Mouse (Mus musculus): ENCODE results near the gene Abca17. TPM values are rescaled to one million over a fixed set of nuclear protein-coding genes. Genes with fewer than 3 reads are reported as not detected.
A peak's percentile ranks its signal among the peaks of the same experiment; 100 is the strongest.

Abca17 gene
- polyA plus RNA-seq, 1 experiment from 2014 or later = 0.61 TPM

DNA sequence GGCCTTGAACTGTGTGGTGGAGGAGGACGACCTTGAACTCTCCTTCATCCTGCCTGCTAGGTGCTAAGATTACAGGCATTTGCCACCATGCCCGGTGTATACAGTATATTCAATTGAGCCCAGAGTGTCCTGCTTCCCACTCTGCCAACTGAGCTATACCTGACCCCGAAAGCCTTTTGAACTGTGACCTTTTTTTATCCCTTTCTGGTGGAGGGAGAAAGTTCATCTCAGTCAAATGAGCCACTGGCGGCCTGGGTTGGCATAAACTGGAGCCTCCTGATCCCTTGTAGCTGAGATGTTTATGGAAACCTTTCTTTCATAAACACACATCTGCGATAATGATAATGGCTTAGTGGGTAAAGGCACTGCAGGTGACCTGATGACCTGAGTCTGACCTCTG is 10.4 kb upstream of the Abca17 start:
- H3K27me3 ChIP-seq = no peaks in the 10 kb centered on the region
- no peak overlapping the region for H3K27ac ChIP-seq
- no peak overlapping the region for H3K4me2 ChIP-seq
- H3K9ac ChIP-seq = no peak overlapping the region
- H3K9me3 ChIP-seq = no peaks in the 10 kb centered on the region
- H3K4me1 ChIP-seq (replicated peaks) = no peaks in the 10 kb centered on the region
- WGBS = 87% methylated on average over 5 of the region's 5 CpGs
- peaks cover 36% of the 10 kb centered on the region for H3K36me3 ChIP-seq
- no peak overlapping the region for H3K4me3 ChIP-seq
- ATAC-seq (ENCODE audit: low FRiP score) = no peak

DNA sequence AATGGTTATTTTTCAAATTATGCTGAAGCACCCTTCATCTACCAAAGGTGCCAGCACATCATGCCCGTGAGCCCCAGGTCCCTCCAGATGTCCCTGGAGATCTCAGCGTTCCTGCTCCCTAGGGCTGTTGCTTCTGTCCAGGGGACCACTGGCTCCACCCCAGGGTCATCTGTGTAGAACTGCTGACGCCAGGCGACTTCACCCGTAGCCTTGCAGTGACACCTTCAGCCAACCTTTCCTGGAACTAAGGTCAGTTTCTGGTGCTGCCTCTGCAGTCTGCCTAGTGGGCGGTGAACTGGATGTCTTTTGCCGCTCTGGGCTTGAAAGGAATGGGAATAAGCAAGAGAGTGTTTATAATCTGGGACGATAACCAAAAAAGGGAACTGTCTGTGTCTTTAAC is 10.0 kb upstream of the Abca17 start:
- peaks cover 31% of the 10 kb centered on the region for H3K36me3 ChIP-seq
- H3K4me2 ChIP-seq = no peak overlapping the region
- ATAC-seq (ENCODE audit: low FRiP score) = no peak
- no peak overlapping the region for H3K9ac ChIP-seq
- H3K4me1 ChIP-seq (replicated peaks) = peaks cover 4% of the 10 kb centered on the region
- no peak overlapping the region for H3K27ac ChIP-seq
- no peaks in the 10 kb centered on the region for H3K27me3 ChIP-seq
- H3K4me3 ChIP-seq = no peak overlapping the region
- 90% methylated on average over 8 of the region's 8 CpGs for WGBS
- no peaks in the 10 kb centered on the region for H3K9me3 ChIP-seq

- no peak for ATAC-seq (ENCODE audit: low FRiP score)
- Histone ChIP-seq H3K9me3 (no peaks in the 10 kb centered on the region), H3K27ac (no peak overlapping the region), H3K4me3 (no peak overlapping the region), H3K9ac (no peak overlapping the region), H3K4me1 (replicated peaks) (peaks cover 11% of the 10 kb centered on the region), H3K4me2 (no peak overlapping the region), H3K36me3 (peaks cover 22% of the 10 kb centered on the region), H3K27me3 (no peaks in the 10 kb centered on the region)
- 86% methylated on average over 2 of the region's 2 CpGs for WGBS
These were observed 9.0 kb upstream of the Abca17 start for GRCm38 (mm10) chr17:24359903-24360302.

- H3K4me1 ChIP-seq (replicated peaks) = peaks cover 18% of the 10 kb centered on the region
- 91% methylated on average over 8 of the region's 8 CpGs for WGBS
- peaks cover 13% of the 10 kb centered on the region for H3K36me3 ChIP-seq
- no peak overlapping the region for H3K4me3 ChIP-seq
- H3K9me3 ChIP-seq = no peaks in the 10 kb centered on the region
- ATAC-seq (ENCODE audit: low FRiP score) = no peak
- no peaks in the 10 kb centered on the region for H3K27me3 ChIP-seq
- no peak overlapping the region for H3K4me2 ChIP-seq
- no peak overlapping the region for H3K27ac ChIP-seq
- no peak overlapping the region for H3K9ac ChIP-seq
These were observed 8.1 kb upstream of the Abca17 start for GRCm38 (mm10) chr17:24359006-24359405.

GRCm38 (mm10) chr17:24355284-24355683 is 4.4 kb upstream of the Abca17 start:
- Histone ChIP-seq H3K36me3 (peaks cover 13% of the 10 kb centered on the region), H3K9me3 (no peaks in the 10 kb centered on the region), H3K4me2 (no peak overlapping the region), H3K4me3 (no peak overlapping the region), H3K9ac (no peak overlapping the region), H3K27me3 (peaks cover 8% of the 10 kb centered on the region), H3K27ac (no peak overlapping the region), H3K4me1 (replicated peaks) (peaks cover 42% of the 10 kb centered on the region)
- WGBS = 92% methylated on average over 8 of the region's 8 CpGs
- ATAC-seq (ENCODE audit: low FRiP score) = no peak

GRCm38 (mm10) chr17:24353960-24354359 is 3.1 kb upstream of the Abca17 start:
- Histone ChIP-seq H3K4me2 (no peak overlapping the region), H3K4me1 (replicated peaks) (peaks cover 42% of the 10 kb centered on the region), H3K4me3 (no peak overlapping the region), H3K9me3 (no peaks in the 10 kb centered on the region), H3K27ac (no peak overlapping the region), H3K27me3 (peaks cover 19% of the 10 kb centered on the region), H3K36me3 (peaks cover 8% of the 10 kb centered on the region), H3K9ac (no peak overlapping the region)
- 82% methylated on average over 3 of the region's 3 CpGs for WGBS
- ATAC-seq (ENCODE audit: low FRiP score) = no peak

GRCm38 (mm10) chr17:24352370-24353194 is 1.7 kb upstream of the Abca17 start:
- Histone ChIP-seq H3K27me3 (peaks cover 19% of the 10 kb centered on the region), H3K4me3 (peak overlapping the region; percentile 87), H3K4me1 (replicated peaks) (peaks cover 42% of the 10 kb centered on the region), H3K4me2 (peak overlapping the region; percentile 84), H3K27ac (peak overlapping the region; percentile 84), H3K9ac (peak overlapping the region; percentile 96), H3K36me3 (no peaks in the 10 kb centered on the region), H3K9me3 (no peaks in the 10 kb centered on the region)
- peak; percentile 57; the same call in 1 of the 2 replicates for ATAC-seq (ENCODE audit: low FRiP score)
- 2% methylated on average over 36 of the region's 36 CpGs for WGBS

DNA sequence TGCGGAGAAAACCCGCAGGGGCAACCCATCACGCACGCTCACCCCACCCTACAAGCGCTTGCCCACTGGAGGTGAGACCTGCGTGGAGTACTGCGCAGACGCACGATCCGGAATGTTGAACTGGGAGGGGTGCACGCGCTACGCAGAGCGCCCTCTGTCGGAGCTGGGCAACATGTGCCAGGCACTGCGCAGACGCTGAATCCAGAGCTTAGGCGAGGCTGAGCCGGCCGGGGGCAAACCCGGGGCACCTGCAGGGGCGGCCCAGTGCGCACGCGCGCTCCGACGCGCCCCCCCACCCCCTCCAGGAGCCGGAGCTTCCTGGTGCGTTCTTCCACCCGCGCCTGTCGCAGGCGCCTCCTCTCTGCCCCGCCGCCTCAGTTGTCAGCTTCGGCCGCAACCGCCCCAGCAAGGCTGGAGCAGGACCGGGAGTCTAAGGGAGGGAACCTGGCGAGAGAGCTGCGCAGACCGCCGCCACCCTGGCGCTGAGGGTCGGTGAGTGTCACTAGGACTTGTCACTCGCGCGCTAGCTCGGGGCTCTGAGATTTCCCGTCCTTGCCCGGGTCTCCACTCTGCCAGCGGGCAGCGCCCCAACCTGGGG is 991 bp upstream of the Abca17 start, which contains the start of gene Abca3:
Gene Abca3 (plus strand): TSS at position 191 of the 598 bp plus-strand sequence.
- H3K4me3 ChIP-seq = peak within 1 kb of the TSS; percentile 87
- peaks cover 42% of the 10 kb centered on the region for H3K4me1 ChIP-seq (replicated peaks)
- H3K27ac ChIP-seq = peak within 1 kb of the TSS; percentile 84
- WGBS = under 1% methylated on average over 54 of the region's 55 CpGs
- peaks cover 19% of the 10 kb centered on the region for H3K27me3 ChIP-seq
- no peaks in the 10 kb centered on the region for H3K9me3 ChIP-seq
- peak within 1 kb of the TSS; percentile 96 for H3K9ac ChIP-seq
- peak within 1 kb of the TSS; percentile 84 for H3K4me2 ChIP-seq
- no peaks in the 10 kb centered on the region for H3K36me3 ChIP-seq
- peak; percentile 97 for ATAC-seq (ENCODE audit: low FRiP score)

DNA sequence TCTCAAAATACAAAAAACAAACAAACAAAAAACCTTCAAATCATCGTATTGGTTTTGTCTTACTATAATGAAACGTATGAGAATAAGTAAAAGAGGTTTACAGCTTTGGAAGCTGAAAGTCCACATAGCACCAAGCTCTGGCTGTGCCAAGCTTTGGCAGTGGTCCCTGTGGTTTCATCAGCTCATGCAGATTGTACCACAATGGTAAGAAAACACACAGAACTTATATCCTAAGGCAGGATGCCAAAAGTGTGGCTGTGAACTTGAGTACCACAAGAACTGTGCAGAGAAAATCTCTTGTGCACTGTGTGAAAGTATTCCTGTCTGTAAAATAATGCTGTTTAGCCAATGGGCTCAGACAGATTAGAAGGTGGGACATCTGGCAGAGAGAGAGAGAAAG is 1.7 kb downstream of the Abca17 start:
- no peak overlapping the region for H3K4me2 ChIP-seq
- no peak overlapping the region for H3K4me3 ChIP-seq
- no peak for ATAC-seq (ENCODE audit: low FRiP score)
- no peak overlapping the region for H3K9ac ChIP-seq
- H3K36me3 ChIP-seq = no peaks in the 10 kb centered on the region
- no peaks in the 10 kb centered on the region for H3K9me3 ChIP-seq
- no peak overlapping the region for H3K27ac ChIP-seq
- H3K27me3 ChIP-seq = peaks cover 19% of the 10 kb centered on the region
- H3K4me1 ChIP-seq (replicated peaks) = peaks cover 26% of the 10 kb centered on the region
- WGBS = 74% methylated on average over 2 of the region's 2 CpGs

DNA sequence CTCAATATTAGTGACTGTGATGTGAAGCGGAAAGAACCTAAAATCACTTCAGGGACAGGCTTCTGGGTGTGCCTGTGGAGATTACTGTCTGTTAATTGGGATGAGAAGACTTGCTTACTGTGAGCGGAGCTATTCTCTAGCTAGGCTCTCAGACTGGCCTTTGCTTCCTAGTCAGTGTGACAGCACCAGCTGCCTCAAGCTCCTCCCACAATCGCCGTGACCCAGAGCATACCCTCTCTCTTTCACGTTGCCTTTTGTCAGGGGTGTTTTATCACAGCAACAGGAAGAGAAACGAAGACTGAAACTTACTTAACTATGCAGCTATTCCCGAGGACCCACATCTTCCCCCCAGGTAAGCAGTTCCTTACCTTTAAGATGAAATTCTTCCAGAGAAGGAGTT is 4.0 kb downstream of the Abca17 start:
- 53% methylated on average over 7 of the region's 7 CpGs for WGBS
- ATAC-seq (ENCODE audit: low FRiP score) = no peak
- peaks cover 19% of the 10 kb centered on the region for H3K27me3 ChIP-seq
- H3K27ac ChIP-seq = no peak overlapping the region
- H3K4me2 ChIP-seq = no peak overlapping the region
- no peaks in the 10 kb centered on the region for H3K9me3 ChIP-seq
- no peak overlapping the region for H3K4me3 ChIP-seq
- H3K4me1 ChIP-seq (replicated peaks) = peaks cover 8% of the 10 kb centered on the region
- no peak overlapping the region for H3K9ac ChIP-seq
- H3K36me3 ChIP-seq = no peaks in the 10 kb centered on the region

DNA sequence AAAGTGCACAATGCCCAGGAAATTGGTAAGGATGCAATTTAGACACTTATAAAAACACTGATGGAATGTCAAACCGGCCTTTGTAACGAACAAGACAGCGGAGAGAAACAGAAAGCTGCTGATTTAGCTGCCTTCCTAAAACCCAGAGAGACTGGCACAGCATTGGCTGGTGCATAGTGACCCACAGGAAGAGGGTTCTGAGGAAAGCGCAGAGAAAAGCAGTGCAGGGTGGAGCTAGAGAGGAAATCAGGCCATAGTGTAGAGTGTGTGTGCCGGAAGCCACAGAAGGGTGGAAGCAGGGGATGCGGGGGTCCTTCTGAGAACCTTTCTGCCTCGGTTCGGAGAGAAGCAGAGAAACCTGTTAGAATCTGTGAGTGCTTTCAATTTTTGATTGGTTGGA is 6.2 kb downstream of the Abca17 start:
- no peak overlapping the region for H3K9ac ChIP-seq
- H3K27me3 ChIP-seq = peaks cover 4% of the 10 kb centered on the region
- WGBS = 90% methylated on average over 8 of the region's 8 CpGs
- no peak overlapping the region for H3K4me3 ChIP-seq
- no peak overlapping the region for H3K27ac ChIP-seq
- no peaks in the 10 kb centered on the region for H3K4me1 ChIP-seq (replicated peaks)
- no peak for ATAC-seq (ENCODE audit: low FRiP score)
- H3K9me3 ChIP-seq = no peaks in the 10 kb centered on the region
- H3K36me3 ChIP-seq = no peaks in the 10 kb centered on the region
- H3K4me2 ChIP-seq = no peak overlapping the region

GRCm38 (mm10) chr17:24327656-24328055 is 23.2 kb downstream of the Abca17 start:
- Histone ChIP-seq H3K27me3 (no peaks in the 10 kb centered on the region), H3K4me1 (replicated peaks) (no peaks in the 10 kb centered on the region), H3K36me3 (no peaks in the 10 kb centered on the region), H3K9me3 (no peaks in the 10 kb centered on the region), H3K27ac (no peak overlapping the region), H3K4me2 (no peak overlapping the region), H3K4me3 (no peak overlapping the region), H3K9ac (no peak overlapping the region)
- no peak for ATAC-seq (ENCODE audit: low FRiP score)
- 78% methylated on average over 7 of the region's 7 CpGs for WGBS

GRCm38 (mm10) chr17:24325051-24325450 is 25.8 kb downstream of the Abca17 start:
- no peaks in the 10 kb centered on the region for H3K27me3 ChIP-seq
- no peak for ATAC-seq (ENCODE audit: low FRiP score)
- H3K4me2 ChIP-seq = no peak overlapping the region
- 84% methylated on average over 10 of the region's 10 CpGs for WGBS
- H3K9me3 ChIP-seq = 0 out of 2 replicates have a peak, but pooled peaks cover 2% of the 10 kb centered on the region
- H3K36me3 ChIP-seq = no peaks in the 10 kb centered on the region
- no peak overlapping the region for H3K4me3 ChIP-seq
- no peaks in the 10 kb centered on the region for H3K4me1 ChIP-seq (replicated peaks)
- H3K9ac ChIP-seq = no peak overlapping the region
- H3K27ac ChIP-seq = no peak overlapping the region
